Mouse (Mus musculus): Measurements from ENCODE around the gene Sf1.

GRCm38 (mm10) chr19:6416894-6417761 lies 53.6 kb downstream of the Sf1 start:
- no peak for TF ChIP-seq CTCF (IDR thresholded peaks at IDR 0.05; ENCODE audit: extremely low read depth, insufficient read length, insufficient replicate concordance, low read depth, low read length)
- no peak for TF ChIP-seq POLR2A (IDR thresholded peaks at IDR 0.05; ENCODE audit: low read depth, low read length)
